Mouse (Mus musculus): ENCODE measurements around the gene Rtn1. TPM values are rescaled to one million over a fixed set of nuclear protein-coding genes. Genes with fewer than 3 reads are reported as not detected.

The Rtn1 gene
- polyA plus RNA-seq, 1 experiment = 941 TPM

GRCm38 (mm10) chr12:72427722-72428126 is 18.9 kb upstream of the Rtn1 start:
- Histone ChIP-seq H3K4me1 (ENCODE audit: control insufficient read depth, insufficient read depth, low read length) (no peaks in the 10 kb centered on the region), H3K27me3 (ENCODE audit: control insufficient read depth, insufficient read depth, low read length) (no peaks in the 10 kb centered on the region), H3K27ac (ENCODE audit: insufficient read depth, low read length) (no peak overlapping the region), H3K4me3 (replicated peaks; ENCODE audit: insufficient read depth, low read depth, low read length) (no peak overlapping the region)
- TF ChIP-seq CTCF (IDR thresholded peaks at IDR 0.05; ENCODE audit: borderline replicate concordance, insufficient read depth, low read depth, low read length) = peak; percentile 94
- no peak for TF ChIP-seq POLR2A (IDR thresholded peaks at IDR 0.05; ENCODE audit: borderline replicate concordance, insufficient read depth, low read length)
- peak; percentile 78 to 83 for DNase-seq
- WGBS = 16% methylated on average over 11 of the region's 11 CpGs

- TF ChIP-seq CTCF (IDR thresholded peaks at IDR 0.05; ENCODE audit: borderline replicate concordance, insufficient read depth, low read depth, low read length) (no peak), POLR2A (IDR thresholded peaks at IDR 0.05; ENCODE audit: borderline replicate concordance, insufficient read depth, low read length) (no peak)
- H3K4me3 ChIP-seq (replicated peaks; ENCODE audit: insufficient read depth, low read depth, low read length) = no peak overlapping the region
- no peaks in the 10 kb centered on the region for H3K4me1 ChIP-seq (ENCODE audit: control insufficient read depth, insufficient read depth, low read length)
- H3K27me3 ChIP-seq (ENCODE audit: control insufficient read depth, insufficient read depth, low read length) = no peaks in the 10 kb centered on the region
- WGBS = 75% methylated on average over 4 of the region's 4 CpGs
- DNase-seq = no peak
- H3K27ac ChIP-seq (ENCODE audit: insufficient read depth, low read length) = no peak overlapping the region
These were observed 13.8 kb upstream of the Rtn1 start for GRCm38 (mm10) chr12:72422681-72423080.

- no peaks in the 10 kb centered on the region for H3K27me3 ChIP-seq (ENCODE audit: control insufficient read depth, insufficient read depth, low read length)
- TF ChIP-seq CTCF (IDR thresholded peaks at IDR 0.05; ENCODE audit: borderline replicate concordance, insufficient read depth, low read depth, low read length) = peak; percentile 69
- TF ChIP-seq POLR2A (IDR thresholded peaks at IDR 0.05; ENCODE audit: borderline replicate concordance, insufficient read depth, low read length) = no peak
- H3K27ac ChIP-seq (ENCODE audit: insufficient read depth, low read length) = no peak overlapping the region
- no peak overlapping the region for H3K4me3 ChIP-seq (replicated peaks; ENCODE audit: insufficient read depth, low read depth, low read length)
- DNase-seq = peak; percentile 30 to 38
- H3K4me1 ChIP-seq (ENCODE audit: control insufficient read depth, insufficient read depth, low read length) = no peaks in the 10 kb centered on the region
- 33% methylated on average over 3 of the region's 3 CpGs for WGBS
These were observed 8.9 kb upstream of the Rtn1 start for GRCm38 (mm10) chr12:72417762-72418161.

- TF ChIP-seq POLR2A (IDR thresholded peaks at IDR 0.05; ENCODE audit: borderline replicate concordance, insufficient read depth, low read length) (peak; percentile 39; the same call in 1 of the 2 replicates), CTCF (IDR thresholded peaks at IDR 0.05; ENCODE audit: borderline replicate concordance, insufficient read depth, low read depth, low read length) (no peak)
- no peaks in the 10 kb centered on the region for H3K27me3 ChIP-seq (ENCODE audit: control insufficient read depth, insufficient read depth, low read length)
- peak overlapping the region; percentile 64 for H3K4me3 ChIP-seq (replicated peaks; ENCODE audit: insufficient read depth, low read depth, low read length)
- H3K27ac ChIP-seq (ENCODE audit: insufficient read depth, low read length) = peak overlapping the region; percentile 76
- peaks cover 3% of the 10 kb centered on the region; the same call in 1 of the 2 replicates for H3K4me1 ChIP-seq (ENCODE audit: control insufficient read depth, insufficient read depth, low read length)
- peak; percentile 81 to 87 for DNase-seq
- WGBS = 1% methylated on average over 63 of the region's 63 CpGs
These were observed 553 bp downstream of the Rtn1 start for GRCm38 (mm10) chr12:72408111-72408891.

- no peak for DNase-seq
These were observed 1.1 kb downstream of the Rtn1 start for GRCm38 (mm10) chr12:72407721-72408110.

GRCm38 (mm10) chr12:72407146-72407545 is 1.7 kb downstream of the Rtn1 start:
- Histone ChIP-seq H3K27me3 (ENCODE audit: control insufficient read depth, insufficient read depth, low read length) (no peaks in the 10 kb centered on the region), H3K27ac (ENCODE audit: insufficient read depth, low read length) (peak overlapping the region; percentile 17; the same call in 1 of the 2 replicates), H3K4me1 (ENCODE audit: control insufficient read depth, insufficient read depth, low read length) (peaks cover 3% of the 10 kb centered on the region; the same call in 1 of the 2 replicates), H3K4me3 (replicated peaks; ENCODE audit: insufficient read depth, low read depth, low read length) (peak overlapping the region; percentile 64)
- 15% methylated on average over 11 of the region's 11 CpGs for WGBS
- no peak for TF ChIP-seq POLR2A (IDR thresholded peaks at IDR 0.05; ENCODE audit: borderline replicate concordance, insufficient read depth, low read length)
- no peak for TF ChIP-seq CTCF (IDR thresholded peaks at IDR 0.05; ENCODE audit: borderline replicate concordance, insufficient read depth, low read depth, low read length)
- DNase-seq = peak; percentile 60 to 65

More at GRCm38 (mm10) chr12:72407721-72408110, 1.1 kb downstream of the Rtn1 start:
- no peak for TF ChIP-seq CTCF (IDR thresholded peaks at IDR 0.05; ENCODE audit: borderline replicate concordance, insufficient read depth, low read depth, low read length)
- TF ChIP-seq POLR2A (IDR thresholded peaks at IDR 0.05; ENCODE audit: borderline replicate concordance, insufficient read depth, low read length) = no peak
- under 1% methylated on average over 17 of the region's 17 CpGs for WGBS
- H3K4me1 ChIP-seq (ENCODE audit: control insufficient read depth, insufficient read depth, low read length) = peaks cover 3% of the 10 kb centered on the region; the same call in 1 of the 2 replicates
- no peaks in the 10 kb centered on the region for H3K27me3 ChIP-seq (ENCODE audit: control insufficient read depth, insufficient read depth, low read length)
- peak overlapping the region; percentile 17; the same call in 1 of the 2 replicates for H3K27ac ChIP-seq (ENCODE audit: insufficient read depth, low read length)
- H3K4me3 ChIP-seq (replicated peaks; ENCODE audit: insufficient read depth, low read depth, low read length) = peak overlapping the region; percentile 64

- H3K27ac ChIP-seq (ENCODE audit: insufficient read depth, low read length) = no peak overlapping the region
- WGBS = 52% methylated on average over 5 of the region's 5 CpGs
These were observed 3.8 kb downstream of the Rtn1 start for GRCm38 (mm10) chr12:72405031-72405430.

More at GRCm38 (mm10) chr12:72405031-72405430, 3.8 kb downstream of the Rtn1 start:
- no peak for DNase-seq
- H3K4me1 ChIP-seq (ENCODE audit: control insufficient read depth, insufficient read depth, low read length) = peaks cover 3% of the 10 kb centered on the region; the same call in 1 of the 2 replicates
- no peak overlapping the region for H3K4me3 ChIP-seq (replicated peaks; ENCODE audit: insufficient read depth, low read depth, low read length)
- TF ChIP-seq CTCF (IDR thresholded peaks at IDR 0.05; ENCODE audit: borderline replicate concordance, insufficient read depth, low read depth, low read length) = no peak
- TF ChIP-seq POLR2A (IDR thresholded peaks at IDR 0.05; ENCODE audit: borderline replicate concordance, insufficient read depth, low read length) = no peak
- no peaks in the 10 kb centered on the region for H3K27me3 ChIP-seq (ENCODE audit: control insufficient read depth, insufficient read depth, low read length)

Measured in cerebellum, adult 2 months (tissue).